12 mouse cellular contexts compared by ENCODE assay signal in genomic region chr5:24963776-24964175, GRCm38 (mm10).
DNase-seq lines count a peak whose midpoint lies in the region; ATAC-seq and TF ChIP-seq lines count a peak whose summit lies in the region.
"Had no signal": no experiment of that assay in that cellular context is flagged by ENCODE, and none has a peak within 500 bp of the region (broad histone marks: within the 10 kb centered on the region; RNA-seq: fewer than 3 reads in every experiment).

No protein-coding gene starts in this region.

- DNase-seq in embryonic facial prominence, embryonic 14.5 days (ENCODE audit: low spot score), result peak; percentile 31
- DNase-seq in embryonic facial prominence, embryonic 10.5 days (ENCODE audit: low spot score), result no peak
- DNase-seq in urinary bladder, postnatal 14 days (ENCODE audit: low spot score), result peak; percentile 64
- DNase-seq in urinary bladder, postnatal 25 days (ENCODE audit: low spot score), result no peak
- peak; percentile 52 for DNase-seq in kidney, postnatal 10 days
- no peak for DNase-seq in midbrain, postnatal 0 days (ENCODE audit: low spot score)
- DNase-seq: thymus, adult 2 months had no signal

- no peaks in the 10 kb centered on the region for H3K36me3 ChIP-seq in embryonic facial prominence, embryonic 14.5 days (ENCODE audit: control insufficient read depth, insufficient read depth, low read length)
- H3K36me3 ChIP-seq in embryonic facial prominence, embryonic 10.5 days (replicated peaks), result no peaks in the 10 kb centered on the region
- no peaks in the 10 kb centered on the region for H3K36me3 ChIP-seq in stomach, embryonic 16.5 days (ENCODE audit: control insufficient read depth, insufficient read depth, low read length)
- H3K36me3 ChIP-seq in midbrain, postnatal 0 days (ENCODE audit: insufficient read depth, low read length), result no peaks in the 10 kb centered on the region
- H3K36me3 ChIP-seq in midbrain, embryonic 16.5 days (ENCODE audit: control insufficient read depth, insufficient read depth, low read length), result no peaks in the 10 kb centered on the region
- H3K36me3 ChIP-seq: hindbrain, embryonic 15.5 days; neural tube, embryonic 12.5 days had no signal

- H3K4me3 ChIP-seq in embryonic facial prominence, embryonic 14.5 days (ENCODE audit: low read depth, low read length), result no peak overlapping the region
- no peak overlapping the region for H3K4me3 ChIP-seq in embryonic facial prominence, embryonic 10.5 days
- no peak overlapping the region for H3K4me3 ChIP-seq in stomach, embryonic 16.5 days (replicated peaks; ENCODE audit: low read length)
- H3K4me3 ChIP-seq in midbrain, postnatal 0 days (ENCODE audit: low read depth, low read length), result no peak overlapping the region
- no peak overlapping the region for H3K4me3 ChIP-seq in midbrain, embryonic 16.5 days (ENCODE audit: low read depth, low read length)
- H3K4me3 ChIP-seq: hindbrain, embryonic 15.5 days; neural tube, embryonic 12.5 days had no signal

- peak; percentile 50; the same call in 1 of the 2 replicates for ATAC-seq in embryonic facial prominence, embryonic 14.5 days (ENCODE audit: low read depth)
- ATAC-seq in stomach, embryonic 16.5 days (ENCODE audit: insufficient read depth, low FRiP score), result peak; percentile 42; the same call in 1 of the 2 replicates
- ATAC-seq in midbrain, postnatal 0 days (ENCODE audit: low FRiP score), result no peak
- no peak for ATAC-seq in midbrain, embryonic 16.5 days

- no peak overlapping the region for H3K9ac ChIP-seq in embryonic facial prominence, embryonic 14.5 days (ENCODE audit: low read depth, low read length)
- no peak overlapping the region for H3K9ac ChIP-seq in stomach, embryonic 16.5 days (ENCODE audit: low read length)
- H3K9ac ChIP-seq in midbrain, postnatal 0 days (replicated peaks; ENCODE audit: low read length, poor library complexity, severe bottlenecking), result no peak overlapping the region
- H3K9ac ChIP-seq in midbrain, embryonic 16.5 days (ENCODE audit: low read depth, low read length), result no peak overlapping the region
- H3K9ac ChIP-seq: hindbrain, embryonic 15.5 days; neural tube, embryonic 12.5 days had no signal

- TF ChIP-seq CTCF in midbrain, postnatal 0 days (IDR thresholded peaks at IDR 0.05), result no peak

- H3K4me1 ChIP-seq in embryonic facial prominence, embryonic 14.5 days (ENCODE audit: control insufficient read depth, insufficient read depth, low read length), result no peaks in the 10 kb centered on the region
- peaks cover 5% of the 10 kb centered on the region; the same call in 1 of the 2 replicates for H3K4me1 ChIP-seq in embryonic facial prominence, embryonic 10.5 days
- H3K4me1 ChIP-seq in stomach, embryonic 16.5 days (ENCODE audit: control insufficient read depth, insufficient read depth, low read length), result peaks cover 9% of the 10 kb centered on the region
- no peaks in the 10 kb centered on the region for H3K4me1 ChIP-seq in midbrain, postnatal 0 days (ENCODE audit: insufficient read depth, low read length)
- no peaks in the 10 kb centered on the region for H3K4me1 ChIP-seq in midbrain, embryonic 16.5 days (ENCODE audit: control insufficient read depth, insufficient read depth, low read length)
- H3K4me1 ChIP-seq: hindbrain, embryonic 15.5 days; neural tube, embryonic 12.5 days had no signal

- H3K9me3 ChIP-seq in embryonic facial prominence, embryonic 14.5 days (ENCODE audit: control insufficient read depth, low read length), result no peaks in the 10 kb centered on the region
- H3K9me3 ChIP-seq in embryonic facial prominence, embryonic 10.5 days, result no peaks in the 10 kb centered on the region
- no peaks in the 10 kb centered on the region for H3K9me3 ChIP-seq in stomach, embryonic 16.5 days (replicated peaks; ENCODE audit: control insufficient read depth, low read length)
- no peaks in the 10 kb centered on the region for H3K9me3 ChIP-seq in midbrain, postnatal 0 days (ENCODE audit: low read length)
- no peaks in the 10 kb centered on the region for H3K9me3 ChIP-seq in midbrain, embryonic 16.5 days (replicated peaks; ENCODE audit: control insufficient read depth, low read length, poor library complexity, severe bottlenecking)
- H3K9me3 ChIP-seq: hindbrain, embryonic 15.5 days; neural tube, embryonic 12.5 days had no signal

- 74% methylated on average over 4 of the region's 4 CpGs for WGBS in embryonic facial prominence, embryonic 14.5 days
- WGBS in embryonic facial prominence, embryonic 10.5 days, result 85% methylated on average over 4 of the region's 4 CpGs
- WGBS in stomach, embryonic 16.5 days, result 55% methylated on average over 4 of the region's 4 CpGs
- WGBS in midbrain, postnatal 0 days, result 65% methylated on average over 4 of the region's 4 CpGs
- WGBS in midbrain, embryonic 16.5 days, result 73% methylated on average over 4 of the region's 4 CpGs

- H3K27me3 ChIP-seq in embryonic facial prominence, embryonic 14.5 days (replicated peaks; ENCODE audit: control insufficient read depth, insufficient read depth, low read length), result no peaks in the 10 kb centered on the region
- no peaks in the 10 kb centered on the region for H3K27me3 ChIP-seq in embryonic facial prominence, embryonic 10.5 days (replicated peaks; ENCODE audit: low read depth, poor library complexity, severe bottlenecking)
- no peaks in the 10 kb centered on the region for H3K27me3 ChIP-seq in stomach, embryonic 16.5 days (ENCODE audit: control insufficient read depth, insufficient read depth, low read length)
- no peaks in the 10 kb centered on the region for H3K27me3 ChIP-seq in midbrain, postnatal 0 days (ENCODE audit: insufficient read depth, low read length)
- no peaks in the 10 kb centered on the region for H3K27me3 ChIP-seq in midbrain, embryonic 16.5 days (ENCODE audit: control insufficient read depth, insufficient read depth, low read depth, low read length)
- H3K27me3 ChIP-seq: hindbrain, embryonic 15.5 days; neural tube, embryonic 12.5 days had no signal

- H3K4me2 ChIP-seq in embryonic facial prominence, embryonic 14.5 days (ENCODE audit: low read depth, low read length), result no peak overlapping the region
- no peak overlapping the region for H3K4me2 ChIP-seq in stomach, embryonic 16.5 days (ENCODE audit: low read depth, low read length)
- no peak overlapping the region for H3K4me2 ChIP-seq in midbrain, postnatal 0 days (ENCODE audit: low read depth, low read length, poor library complexity, severe bottlenecking)
- no peak overlapping the region for H3K4me2 ChIP-seq in midbrain, embryonic 16.5 days (ENCODE audit: low read length)
- H3K4me2 ChIP-seq: hindbrain, embryonic 15.5 days; liver, embryonic 11.5 days; neural tube, embryonic 12.5 days had no signal

- H3K27ac ChIP-seq in embryonic facial prominence, embryonic 14.5 days (replicated peaks; ENCODE audit: low read depth, low read length), result no peak overlapping the region
- H3K27ac ChIP-seq in embryonic facial prominence, embryonic 10.5 days (replicated peaks), result no peak overlapping the region
- no peak overlapping the region; the same call in 1 of the 2 replicates for H3K27ac ChIP-seq in stomach, embryonic 16.5 days (ENCODE audit: low read length)
- no peak overlapping the region for H3K27ac ChIP-seq in midbrain, postnatal 0 days (ENCODE audit: low read depth, low read length)
- no peak overlapping the region for H3K27ac ChIP-seq in midbrain, embryonic 16.5 days (ENCODE audit: low read length)
- H3K27ac ChIP-seq: hindbrain, embryonic 15.5 days; neural tube, embryonic 12.5 days had no signal

Comparison
In these comparisons a context has a peak if more than half of its experiments do, and no peak if none do; other contexts are left out.
1. DNase-seq: peak in embryonic facial prominence, embryonic 14.5 days (single experiment), urinary bladder, postnatal 14 days (single experiment) and kidney, postnatal 10 days (single experiment); none in embryonic facial prominence, embryonic 10.5 days (single experiment), urinary bladder, postnatal 25 days (single experiment) and midbrain, postnatal 0 days (single experiment).
2. ATAC-seq: peak in embryonic facial prominence, embryonic 14.5 days (single experiment) and stomach, embryonic 16.5 days (single experiment); none in midbrain, postnatal 0 days (single experiment) and midbrain, embryonic 16.5 days (single experiment).